Mouse (Mus musculus) MEL (cell line): ENCODE data around the gene Col6a1. TPM values are rescaled to one million over a fixed set of nuclear protein-coding genes. Genes with fewer than 3 reads are reported as not detected.

Experiments
- DNase-seq: peaks from one replicate; pipeline ENCODE4 v3.0.0; 2011; ENCODE audit warnings: low read depth, low spot score
- H3K27ac ChIP-seq: 2 replicates; pipeline ENCODE4 v1.5.1; 2012; ENCODE audit warnings: low read depth, mild to moderate bottlenecking, control low read depth, low read length, moderate library complexity; ENCODE audit not compliant: control insufficient read depth
- H3K27me3 ChIP-seq, 2 experiments: fragments of 150-350 bp in 1 of 2; sonication (generic) in 1 of 2; 2 replicates each; pipeline ENCODE4 v1.6.1; 2012; ENCODE audit warnings: low read length in 2 of 2, mild to moderate bottlenecking in 2 of 2, improper control_type of control experiment in 1 of 2, moderate library complexity in 1 of 2; ENCODE audit not compliant: insufficient read depth in 2 of 2, control insufficient read depth in 1 of 2
- H3K36me3 ChIP-seq, 2 experiments: 2 replicates each; pipeline ENCODE4 v1.6.1; 2012 to 2014; ENCODE audit warnings: low read length in 2 of 2, improper control_type of control experiment in 1 of 2, inconsistent platforms in 1 of 2, mild to moderate bottlenecking in 1 of 2; ENCODE audit not compliant: insufficient read depth in 2 of 2, control insufficient read depth in 1 of 2
- H3K4me1 ChIP-seq, 2 experiments: fragments of 150-350 bp in 1 of 2; sonication (generic) in 1 of 2; 2 replicates each; pipeline ENCODE4 v1.6.1; 2012; ENCODE audit warnings: low read length in 2 of 2, improper control_type of control experiment in 1 of 2, mild to moderate bottlenecking in 1 of 2; ENCODE audit not compliant: insufficient read depth in 2 of 2, control insufficient read depth in 1 of 2
- H3K4me3 ChIP-seq, 2 experiments: fragments of 150-350 bp in 1 of 2; sonication (generic) in 1 of 2; 2 replicates each; pipeline ENCODE4 v1.5.1; 2012; ENCODE audit warnings: low read depth in 2 of 2, low read length in 2 of 2, mild to moderate bottlenecking in 2 of 2, moderate library complexity in 2 of 2, control low read depth in 1 of 2, improper control_type of control experiment in 1 of 2; ENCODE audit not compliant: control insufficient read depth in 1 of 2, insufficient read depth in 1 of 2
- H3K79me2 ChIP-seq: 2 replicates; pipeline ENCODE4 v1.6.1; 2012; ENCODE audit warnings: mild to moderate bottlenecking, low read length, moderate library complexity; ENCODE audit not compliant: control insufficient read depth, poor library complexity, insufficient read depth
- H3K9ac ChIP-seq: 2 replicates; pipeline ENCODE4 v1.6.1; 2012; ENCODE audit warnings: low read depth, mild to moderate bottlenecking, control low read depth, low read length, moderate library complexity; ENCODE audit not compliant: control insufficient read depth, poor library complexity, severe bottlenecking
- H3K9me3 ChIP-seq: fragments of 150-350 bp; sonication (generic); replicated peaks from 2 replicates; pipeline ENCODE4 v1.6.1; 2012; ENCODE audit warnings: mild to moderate bottlenecking, low read length, improper control_type of control experiment, moderate library complexity; ENCODE audit not compliant: insufficient read depth
- BHLHE40 ChIP-seq: IDR thresholded peaks from 2 replicates; pipeline ENCODE4 v1.6.1; 2012; ENCODE audit warnings: low read depth, mild to moderate bottlenecking, inconsistent platforms, low read length, improper control_type of control experiment, borderline replicate concordance
- CHD2 ChIP-seq: IDR thresholded peaks from 2 replicates; pipeline ENCODE4 v1.6.1; 2011; ENCODE audit warnings: low read length, improper control_type of control experiment
- E2F4 ChIP-seq: IDR thresholded peaks from 2 replicates; pipeline ENCODE4 v1.6.1; 2011; ENCODE audit warnings: low read depth, low read length, improper control_type of control experiment, borderline replicate concordance
- ELF1 ChIP-seq: IDR thresholded peaks from 2 replicates; pipeline ENCODE4 v1.6.1; 2014; ENCODE audit warnings: low read depth, mild to moderate bottlenecking, inconsistent platforms, low read length, improper control_type of control experiment, moderate library complexity
- ETS1 ChIP-seq: IDR thresholded peaks from 2 replicates; pipeline ENCODE4 v1.6.1; 2012; ENCODE audit warnings: low read depth, mild to moderate bottlenecking, inconsistent platforms, low read length, improper control_type of control experiment, moderate library complexity
- GABPA ChIP-seq: IDR thresholded peaks from 2 replicates; pipeline ENCODE4 v1.6.1; 2012; ENCODE audit warnings: low read depth, mild to moderate bottlenecking, inconsistent platforms, low read length, improper control_type of control experiment, moderate library complexity
- HCFC1 ChIP-seq: IDR thresholded peaks from 2 replicates; pipeline ENCODE4 v1.6.1; 2012; ENCODE audit warnings: low read depth, mild to moderate bottlenecking, inconsistent platforms, low read length, improper control_type of control experiment, moderate library complexity
- MAFK ChIP-seq: IDR thresholded peaks from 2 replicates; pipeline ENCODE4 v1.6.1; 2011; ENCODE audit warnings: low read depth, mild to moderate bottlenecking, low read length, improper control_type of control experiment, borderline replicate concordance
- MAX ChIP-seq: IDR thresholded peaks from 2 replicates; pipeline ENCODE4 v1.6.1; 2011; ENCODE audit warnings: low read length, improper control_type of control experiment
- MXI1 ChIP-seq: IDR thresholded peaks from 2 replicates; pipeline ENCODE4 v1.6.1; 2011; ENCODE audit warnings: mild to moderate bottlenecking, low read depth, low read length, improper control_type of control experiment
- MYC ChIP-seq: IDR thresholded peaks from 2 replicates; pipeline ENCODE4 v1.6.1; 2011; ENCODE audit warnings: low read depth, mild to moderate bottlenecking, low read length, improper control_type of control experiment, moderate library complexity
- NELFE ChIP-seq: IDR thresholded peaks from 2 replicates; pipeline ENCODE4 v1.6.1; 2011; ENCODE audit warnings: low read depth, low read length, improper control_type of control experiment
- NRF1 ChIP-seq: IDR thresholded peaks from 2 replicates; pipeline ENCODE4 v1.6.1; 2014; ENCODE audit warnings: low read depth, mild to moderate bottlenecking, inconsistent platforms, low read length, improper control_type of control experiment, moderate library complexity; ENCODE audit not compliant: poor library complexity, insufficient read depth, severe bottlenecking
- POLR2A ChIP-seq, 2 experiments: IDR thresholded peaks; 2 replicates each; pipeline ENCODE4 v1.6.1; 2011 to 2012; ENCODE audit warnings: low read length in 2 of 2, mild to moderate bottlenecking in 2 of 2, control low read depth in 1 of 2, improper control_type of control experiment in 1 of 2, low read depth in 1 of 2, moderate library complexity in 1 of 2; ENCODE audit not compliant: control insufficient read depth in 1 of 2, insufficient read depth in 1 of 2, poor library complexity in 1 of 2
- POLR2AphosphoS2 ChIP-seq: IDR thresholded peaks from 2 replicates; pipeline ENCODE4 v1.6.1; 2011; ENCODE audit warnings: low read length, improper control_type of control experiment
- POLR2AphosphoS5 ChIP-seq: IDR thresholded peaks from 2 replicates; pipeline ENCODE4 v1.6.1; 2012; ENCODE audit warnings: low read depth, borderline replicate concordance, mild to moderate bottlenecking, inconsistent platforms, low read length, moderate library complexity, mixed read lengths
- RCOR1 ChIP-seq: IDR thresholded peaks from 2 replicates; pipeline ENCODE4 v1.6.1; 2012; ENCODE audit warnings: low read depth, mild to moderate bottlenecking, inconsistent platforms, low read length, improper control_type of control experiment
- SIN3A ChIP-seq: IDR thresholded peaks from 2 replicates; pipeline ENCODE4 v1.6.1; 2012; ENCODE audit warnings: low read length, improper control_type of control experiment, inconsistent platforms
- SMC3 ChIP-seq: IDR thresholded peaks from 2 replicates; pipeline ENCODE4 v1.6.1; 2011; ENCODE audit warnings: low read depth, low read length, improper control_type of control experiment
- TAL1 ChIP-seq: IDR thresholded peaks from 2 replicates; pipeline ENCODE4 v1.6.1; 2012; ENCODE audit warnings: mild to moderate bottlenecking, inconsistent platforms, low read length, moderate library complexity, mixed read lengths
- TBP ChIP-seq: IDR thresholded peaks from 2 replicates; pipeline ENCODE4 v1.8.0; 2011; ENCODE audit warnings: low read depth, low read length, improper control_type of control experiment
- TCF12 ChIP-seq: IDR thresholded peaks from 2 replicates; pipeline ENCODE4 v1.6.1; 2014; ENCODE audit warnings: low read depth, mild to moderate bottlenecking, inconsistent platforms, low read length, improper control_type of control experiment, moderate library complexity
- UBTF ChIP-seq: IDR thresholded peaks from 2 replicates; pipeline ENCODE4 v1.6.1; 2012; ENCODE audit warnings: low read depth, mild to moderate bottlenecking, inconsistent platforms, low read length, improper control_type of control experiment, moderate library complexity, borderline replicate concordance; ENCODE audit not compliant: insufficient read depth
- USF1 ChIP-seq: IDR thresholded peaks from 2 replicates; pipeline ENCODE4 v1.6.1; 2014; ENCODE audit warnings: low read depth, mild to moderate bottlenecking, inconsistent platforms, low read length, improper control_type of control experiment, moderate library complexity
- USF2 ChIP-seq, 2 experiments: IDR thresholded peaks; 2 replicates each; pipeline ENCODE4 v1.6.1; 2011 to 2012; ENCODE audit warnings: improper control_type of control experiment in 2 of 2, low read length in 2 of 2, borderline replicate concordance in 1 of 2, inconsistent platforms in 1 of 2, low read depth in 1 of 2, mild to moderate bottlenecking in 1 of 2; ENCODE audit not compliant: insufficient read depth in 1 of 2
- ZC3H11A ChIP-seq: IDR thresholded peaks from 2 replicates; pipeline ENCODE4 v1.6.1; 2012; ENCODE audit warnings: low read depth, mild to moderate bottlenecking, inconsistent platforms, low read length, improper control_type of control experiment
- ZNF384 ChIP-seq: IDR thresholded peaks from 2 replicates; pipeline ENCODE4 v1.6.1; 2012; ENCODE audit warnings: low read depth, mild to moderate bottlenecking, inconsistent platforms, low read length, improper control_type of control experiment
- polyA plus RNA-seq, 2 experiments: library from polyadenylated mRNA; stranded (reverse) in 1 of 2; unstranded in 1 of 2; fragments of >175 nt in 1 of 2; fragments of >200 nt in 1 of 2; gene quantifications; 2 replicates each; pipeline versions ENCODE4 v1.2.1 to v1.2.4; 2012; ENCODE audit warnings: low replicate concordance in 2 of 2, low read depth in 1 of 2; ENCODE audit not compliant: insufficient read length in 2 of 2, insufficient read depth in 1 of 2, missing spikeins in 1 of 2
- total RNA-seq: library from RNA; depleted of rRNA; stranded (reverse); fragments of 300-350 nt; gene quantifications from 2 replicates; pipeline ENCODE4 v1.2.3, GENCODE M21; 2012

The Col6a1 gene
- total and polyA plus RNA-seq, 3 experiments = not detected

- H3K27me3 ChIP-seq = no peaks in the 10 kb centered on the region
These were observed 4.8 kb downstream of the Col6a1 start for GRCm38 (mm10) chr10:76721216-76721615.

GRCm38 (mm10) chr10:76717631-76718030, 8.3 kb downstream of the Col6a1 start:
- no peak for DNase-seq
- H3K9me3 ChIP-seq = no peaks in the 10 kb centered on the region
- H3K4me1 ChIP-seq = no peaks in the 10 kb centered on the region
- no peak for TF ChIP-seq UBTF
- no peak for TF ChIP-seq NELFE
- TF ChIP-seq USF1 = no peak
- no peak for TF ChIP-seq POLR2A (IDR thresholded peaks at IDR 0.05; ENCODE audit: control insufficient read depth in 1 of 2, insufficient read depth in 1 of 2, low read depth in 1 of 2, low read length in 2 of 2, poor library complexity in 1 of 2)
- no peak for TF ChIP-seq POLR2AphosphoS2
- TF ChIP-seq BHLHE40 = no peak
- TF ChIP-seq MYC = no peak
- no peak for TF ChIP-seq POLR2AphosphoS5
- no peak for TF ChIP-seq CHD2
- TF ChIP-seq TCF12 = no peak
- TF ChIP-seq RCOR1 = no peak
- TF ChIP-seq HCFC1 = no peak
- no peak for TF ChIP-seq E2F4
- TF ChIP-seq GABPA = no peak
- no peak for TF ChIP-seq MAFK
- no peak for TF ChIP-seq ELF1
- no peak for TF ChIP-seq ZC3H11A
- TF ChIP-seq SIN3A = no peak
- no peak for TF ChIP-seq TAL1
- TF ChIP-seq ZNF384 = no peak
- TF ChIP-seq, all 39 proteins: peak for 0
- Histone ChIP-seq H3K27ac (no peak overlapping the region), H3K27me3 (no peaks in the 10 kb centered on the region), H3K9ac (no peak overlapping the region), H3K79me2 (no peaks in the 10 kb centered on the region), H3K4me3 (no peak overlapping the region), H3K36me3 (no peaks in the 10 kb centered on the region)

More at GRCm38 (mm10) chr10:76721216-76721615, 4.8 kb downstream of the Col6a1 start:
- Histone ChIP-seq H3K4me1 (no peaks in the 10 kb centered on the region), H3K36me3 (no peaks in the 10 kb centered on the region), H3K79me2 (no peaks in the 10 kb centered on the region), H3K27ac (no peak overlapping the region), H3K9me3 (no peaks in the 10 kb centered on the region), H3K9ac (no peak overlapping the region), H3K4me3 (no peak overlapping the region)
- no peak for TF ChIP-seq HCFC1
- TF ChIP-seq NELFE = no peak
- no peak for TF ChIP-seq SIN3A
- no peak for TF ChIP-seq USF2 (IDR thresholded peaks at IDR 0.05; ENCODE audit: borderline replicate concordance in 1 of 2, insufficient read depth in 1 of 2, low read depth in 1 of 2, low read length in 2 of 2)
- TF ChIP-seq TBP = no peak
- TF ChIP-seq BHLHE40 = no peak
- no peak for TF ChIP-seq NRF1
- no peak for TF ChIP-seq RCOR1
- no peak for TF ChIP-seq ETS1
- TF ChIP-seq MAX = no peak
- no peak for TF ChIP-seq MXI1
- no peak for TF ChIP-seq E2F4
- no peak for TF ChIP-seq SMC3
- DNase-seq = no peak
